Mouse (Mus musculus): ENCODE measurements at regions not wholly inside any gene's neighbourhood (a gene's known extent, or its start where the extent isn't known, plus 50 kb on each side); places are given as distances from the start of the nearest gene placed in this dataset.
A peak's percentile ranks its signal among the peaks of the same experiment; 100 is the strongest.

- TF ChIP-seq CTCF (IDR thresholded peaks at IDR 0.05; ENCODE audit: low read depth) = no peak
- ATAC-seq (ENCODE audit: insufficient read depth) (no peak), DNase-seq (no peak)
- Histone ChIP-seq H3K9me3 (ENCODE audit: low read depth, low read length) (no peaks in the 10 kb centered on the region), H3K4me3 (ENCODE audit: low read depth, low read length) (no peak overlapping the region), H3K36me3 (ENCODE audit: insufficient read depth) (no peaks in the 10 kb centered on the region), H3K4me1 (ENCODE audit: insufficient read depth) (peaks cover 4% of the 10 kb centered on the region; the same call in 1 of the 2 replicates), H3K4me2 (no peak overlapping the region), H3K27me3 (ENCODE audit: insufficient read depth, low read length) (no peaks in the 10 kb centered on the region), H3K9ac (no peak overlapping the region), H3K27ac (ENCODE audit: low read depth) (no peak overlapping the region)
- 73% methylated on average over 14 of the region's 14 CpGs for WGBS
These were observed 208.5 kb downstream of the Mreg start for GRCm38 (mm10) chr1:72003424-72004278.

GRCm38 (mm10) chr1:72002471-72003116 lies 209.5 kb downstream of the Mreg start:
- Histone ChIP-seq H3K4me3 (ENCODE audit: low read depth, low read length) (no peak overlapping the region), H3K36me3 (ENCODE audit: insufficient read depth) (no peaks in the 10 kb centered on the region), H3K9me3 (ENCODE audit: low read depth, low read length) (no peaks in the 10 kb centered on the region), H3K27me3 (ENCODE audit: insufficient read depth, low read length) (no peaks in the 10 kb centered on the region), H3K27ac (ENCODE audit: low read depth) (peak overlapping the region; percentile 55; the same call in 1 of the 2 replicates), H3K9ac (no peak overlapping the region), H3K4me1 (ENCODE audit: insufficient read depth) (peaks cover 4% of the 10 kb centered on the region; the same call in 1 of the 2 replicates), H3K4me2 (no peak overlapping the region)
- ATAC-seq (ENCODE audit: insufficient read depth) (peak; percentile 96), DNase-seq (peak; percentile 84)
- no peak; the same call in 1 of the 2 replicates for TF ChIP-seq CTCF (IDR thresholded peaks at IDR 0.05; ENCODE audit: low read depth)
- WGBS = 41% methylated on average over 9 of the region's 9 CpGs

GRCm38 (mm10) chr1:72000741-72001140 lies 211.4 kb downstream of the Mreg start:
- H3K4me3 ChIP-seq (ENCODE audit: low read depth, low read length) = no peak overlapping the region
- H3K4me1 ChIP-seq (ENCODE audit: insufficient read depth) = peaks cover 4% of the 10 kb centered on the region; the same call in 1 of the 2 replicates
- no peaks in the 10 kb centered on the region for H3K9me3 ChIP-seq (ENCODE audit: low read depth, low read length)
- H3K4me2 ChIP-seq = no peak overlapping the region
- WGBS = 72% methylated on average over 2 of the region's 2 CpGs
- H3K27me3 ChIP-seq (ENCODE audit: insufficient read depth, low read length) = no peaks in the 10 kb centered on the region
- no peaks in the 10 kb centered on the region for H3K36me3 ChIP-seq (ENCODE audit: insufficient read depth)
- TF ChIP-seq CTCF (IDR thresholded peaks at IDR 0.05; ENCODE audit: low read depth) = no peak
- DNase-seq (no peak), ATAC-seq (ENCODE audit: insufficient read depth) (no peak)
- H3K27ac ChIP-seq (ENCODE audit: low read depth) = no peak overlapping the region
- no peak overlapping the region for H3K9ac ChIP-seq

- Histone ChIP-seq H3K27ac (ENCODE audit: low read depth) (no peak overlapping the region), H3K27me3 (ENCODE audit: insufficient read depth, low read length) (no peaks in the 10 kb centered on the region), H3K4me3 (ENCODE audit: low read depth, low read length) (no peak overlapping the region), H3K9me3 (ENCODE audit: low read depth, low read length) (no peaks in the 10 kb centered on the region), H3K36me3 (ENCODE audit: insufficient read depth) (no peaks in the 10 kb centered on the region), H3K4me1 (ENCODE audit: insufficient read depth) (no peaks in the 10 kb centered on the region), H3K4me2 (no peak overlapping the region), H3K9ac (no peak overlapping the region)
- ATAC-seq (ENCODE audit: insufficient read depth) = no peak
- no peak for TF ChIP-seq CTCF (IDR thresholded peaks at IDR 0.05; ENCODE audit: low read depth)
- 56% methylated on average over 2 of the region's 2 CpGs for WGBS
- no peak for DNase-seq
These were observed 215.3 kb downstream of the Mreg start for GRCm38 (mm10) chr1:71996828-71997227.

- no peak for ATAC-seq (ENCODE audit: insufficient read depth)
- no peaks in the 10 kb centered on the region for H3K9me3 ChIP-seq (ENCODE audit: low read depth, low read length)
- H3K4me2 ChIP-seq = no peak overlapping the region
- no peak overlapping the region for H3K4me3 ChIP-seq (ENCODE audit: low read depth, low read length)
- H3K9ac ChIP-seq = no peak overlapping the region
- H3K27ac ChIP-seq (ENCODE audit: low read depth) = no peak overlapping the region
- 67% methylated on average over 7 of the region's 7 CpGs for WGBS
- H3K4me1 ChIP-seq (ENCODE audit: insufficient read depth) = no peaks in the 10 kb centered on the region
- H3K27me3 ChIP-seq (ENCODE audit: insufficient read depth, low read length) = no peaks in the 10 kb centered on the region
- TF ChIP-seq CTCF (IDR thresholded peaks at IDR 0.05; ENCODE audit: low read depth) = no peak
- no peaks in the 10 kb centered on the region for H3K36me3 ChIP-seq (ENCODE audit: insufficient read depth)
- DNase-seq = no peak
These were observed 215.9 kb downstream of the Mreg start for GRCm38 (mm10) chr1:71996234-71996619.

- Histone ChIP-seq H3K27ac (ENCODE audit: low read depth) (no peak overlapping the region), H3K9me3 (ENCODE audit: low read depth, low read length) (no peaks in the 10 kb centered on the region), H3K4me2 (no peak overlapping the region), H3K36me3 (ENCODE audit: insufficient read depth) (no peaks in the 10 kb centered on the region), H3K9ac (no peak overlapping the region), H3K4me1 (ENCODE audit: insufficient read depth) (no peaks in the 10 kb centered on the region), H3K27me3 (ENCODE audit: insufficient read depth, low read length) (no peaks in the 10 kb centered on the region), H3K4me3 (ENCODE audit: low read depth, low read length) (no peak overlapping the region)
- 72% methylated on average over 16 of the region's 16 CpGs for WGBS
- ATAC-seq (ENCODE audit: insufficient read depth) = no peak
- no peak for DNase-seq
- no peak for TF ChIP-seq CTCF (IDR thresholded peaks at IDR 0.05; ENCODE audit: low read depth)
These were observed 216.4 kb downstream of the Mreg start for GRCm38 (mm10) chr1:71995573-71996233.

- Histone ChIP-seq H3K27me3 (ENCODE audit: insufficient read depth, low read length) (no peaks in the 10 kb centered on the region), H3K9ac (no peak overlapping the region), H3K4me2 (no peak overlapping the region), H3K27ac (ENCODE audit: low read depth) (no peak overlapping the region), H3K4me3 (ENCODE audit: low read depth, low read length) (no peak overlapping the region), H3K9me3 (ENCODE audit: low read depth, low read length) (no peaks in the 10 kb centered on the region), H3K4me1 (ENCODE audit: insufficient read depth) (no peaks in the 10 kb centered on the region), H3K36me3 (ENCODE audit: insufficient read depth) (no peaks in the 10 kb centered on the region)
- TF ChIP-seq CTCF (IDR thresholded peaks at IDR 0.05; ENCODE audit: low read depth) = no peak
- ATAC-seq (ENCODE audit: insufficient read depth) = no peak
- WGBS = 69% methylated on average over 3 of the region's 3 CpGs
- DNase-seq = no peak
These were observed 221.2 kb downstream of the Mreg start for GRCm38 (mm10) chr1:71990936-71991335.

All from lung, embryonic 14.5 days (tissue).